Mouse (Mus musculus) ES-E14 (cell line): ENCODE measurements around the gene Aebp1. TPM values are rescaled to one million over a fixed set of nuclear protein-coding genes. Genes with fewer than 3 reads are reported as not detected.

Experiments
- DNase-seq: peaks from one replicate; pipeline ENCODE4 v3.0.0-alpha.2; 2013; ENCODE audit warnings: low read depth, low spot score
- H3K27ac ChIP-seq: 2 replicates; pipeline ENCODE4 v1.5.1; 2012; ENCODE audit warnings: low read depth, mild to moderate bottlenecking, low read length, moderate library complexity, mixed read lengths; ENCODE audit not compliant: poor library complexity, insufficient read depth, severe bottlenecking
- H3K36me3 ChIP-seq: 2 replicates; pipeline ENCODE4 v1.6.1; 2012; ENCODE audit warnings: mild to moderate bottlenecking, low read length, moderate library complexity, mixed read lengths; ENCODE audit not compliant: control insufficient read depth, poor library complexity, insufficient read depth, severe bottlenecking
- H3K4me1 ChIP-seq, 2 experiments: fragments of 150-350 bp in 1 of 2; sonication (generic) in 1 of 2; 2 replicates each; pipeline ENCODE4 v1.6.1; 2012; ENCODE audit warnings: low read length in 2 of 2, mild to moderate bottlenecking in 1 of 2, mixed read lengths in 1 of 2; ENCODE audit not compliant: control insufficient read depth in 2 of 2, insufficient read depth in 2 of 2, poor library complexity in 1 of 2
- H3K4me3 ChIP-seq, 2 experiments: fragments of 150-350 bp in 1 of 2; sonication (generic) in 1 of 2; 2 replicates each; pipeline ENCODE4 v1.5.1; 2012; ENCODE audit warnings: low read length in 2 of 2, low read depth in 1 of 2, mild to moderate bottlenecking in 1 of 2, mixed read lengths in 1 of 2; ENCODE audit not compliant: insufficient read depth in 1 of 2, poor library complexity in 1 of 2, severe bottlenecking in 1 of 2
- H3K9ac ChIP-seq: 2 replicates; pipeline ENCODE4 v1.6.1; 2012; ENCODE audit warnings: low read depth, mild to moderate bottlenecking, low read length, mixed read lengths; ENCODE audit not compliant: poor library complexity, insufficient read depth, severe bottlenecking
- H3K9me3 ChIP-seq: fragments of 150-350 bp; sonication (generic); 2 replicates; pipeline ENCODE4 v1.6.1; 2012; ENCODE audit warnings: low read depth, mild to moderate bottlenecking, low read length; ENCODE audit not compliant: control insufficient read depth, insufficient read depth
- CHD2 ChIP-seq: IDR thresholded peaks from 2 replicates; pipeline ENCODE4 v1.6.1; 2014; ENCODE audit warnings: mild to moderate bottlenecking, low read depth, low read length, inconsistent platforms
- HCFC1 ChIP-seq: IDR thresholded peaks from 2 replicates; pipeline ENCODE4 v1.6.1; 2012; ENCODE audit warnings: low read length, inconsistent platforms, borderline replicate concordance; ENCODE audit not compliant: insufficient read depth
- MAFK ChIP-seq: IDR thresholded peaks from 2 replicates; pipeline ENCODE4 v1.6.1; 2014; ENCODE audit warnings: mild to moderate bottlenecking, low read depth, low read length, inconsistent platforms; ENCODE audit not compliant: insufficient read depth
- ZC3H11A ChIP-seq: IDR thresholded peaks from 2 replicates; pipeline ENCODE4 v1.6.1; 2012; ENCODE audit warnings: low read depth, mild to moderate bottlenecking, inconsistent platforms, low read length, borderline replicate concordance
- ZNF384 ChIP-seq: IDR thresholded peaks from 2 replicates; pipeline ENCODE4 v1.6.1; 2012; ENCODE audit warnings: low read depth, low read length, inconsistent platforms
- in situ Hi-C, 2 experiments: fragments of 600-800 bp; cut with MboI; formaldehyde crosslinking; loops; one replicate each; pipeline ENCODE4 v1.15.1; 2025; ENCODE audit warnings: low sequenced_read_pairs in 2 of 2, inconsistent platforms in 1 of 2; ENCODE audit not compliant: unreplicated experiment in 2 of 2
- total RNA-seq: library from RNA; depleted of rRNA; stranded (reverse); fragments of 300-350 nt; gene quantifications from 2 replicates; pipeline ENCODE4 v1.2.3, GENCODE M21; 2012

Gene Aebp1
- total RNA-seq, 1 experiment, result 14.5 TPM

- no peak for DNase-seq
These were observed 10.6 kb upstream of the Aebp1 start for GRCm38 (mm10) chr11:5851021-5851736.

GRCm38 (mm10) chr11:5852314-5852713, 9.4 kb upstream of the Aebp1 start:
- Histone ChIP-seq H3K36me3 (no peaks in the 10 kb centered on the region), H3K4me1 (peaks cover 0 to 10% of the 10 kb centered on the region in 2 experiments; a peak in 2 of 4 replicates), H3K9me3 (no peaks in the 10 kb centered on the region), H3K4me3 (no peak overlapping the region), H3K27ac (no peak overlapping the region), H3K9ac (no peak overlapping the region)
- no peak for DNase-seq
- in situ Hi-C loops, result no loop called here
- TF ChIP-seq ZNF384, result no peak
- TF ChIP-seq CHD2, result no peak
- no peak for TF ChIP-seq ZC3H11A
- TF ChIP-seq MAFK, result no peak
- no peak for TF ChIP-seq HCFC1

More at GRCm38 (mm10) chr11:5851021-5851736, 10.6 kb upstream of the Aebp1 start:
- in situ Hi-C loops, result no loop called here
- Histone ChIP-seq H3K4me1 (peaks cover 0 to 10% of the 10 kb centered on the region in 2 experiments; a peak in 2 of 4 replicates), H3K9me3 (no peaks in the 10 kb centered on the region), H3K27ac (no peak overlapping the region), H3K4me3 (no peak overlapping the region), H3K9ac (no peak overlapping the region), H3K36me3 (no peaks in the 10 kb centered on the region)
- no peak for TF ChIP-seq CHD2
- no peak for TF ChIP-seq MAFK
- TF ChIP-seq ZC3H11A, result no peak
- TF ChIP-seq HCFC1, result no peak
- no peak for TF ChIP-seq ZNF384

GRCm38 (mm10) chr11:5855481-5855880, 6.3 kb upstream of the Aebp1 start:
- Histone ChIP-seq H3K4me1 (peaks cover 0 to 4% of the 10 kb centered on the region in 2 experiments; a peak in 1 of 4 replicates), H3K4me3 (no peak overlapping the region), H3K9me3 (no peaks in the 10 kb centered on the region; the same call in 1 of the 2 replicates), H3K9ac (no peak overlapping the region), H3K36me3 (no peaks in the 10 kb centered on the region), H3K27ac (no peak overlapping the region)
- TF ChIP-seq ZNF384 (no peak), CHD2 (no peak), HCFC1 (no peak), MAFK (no peak), ZC3H11A (no peak)
- in situ Hi-C loops, result no loop called here
- DNase-seq, result no peak

- no peak for DNase-seq
- no peak overlapping the region for H3K27ac ChIP-seq
- no peak overlapping the region for H3K4me3 ChIP-seq
- no peaks in the 10 kb centered on the region; the same call in 1 of the 2 replicates for H3K9me3 ChIP-seq
- no peak overlapping the region for H3K9ac ChIP-seq
- H3K36me3 ChIP-seq, result no peaks in the 10 kb centered on the region
- in situ Hi-C loops, result no loop called here
- peaks cover 0 to 4% of the 10 kb centered on the region in 2 experiments; a peak in 1 of 4 replicates for H3K4me1 ChIP-seq
- no peak for TF ChIP-seq MAFK
- no peak for TF ChIP-seq CHD2
- no peak for TF ChIP-seq HCFC1
- no peak for TF ChIP-seq ZNF384
- no peak for TF ChIP-seq ZC3H11A
These were observed 5.8 kb upstream of the Aebp1 start for GRCm38 (mm10) chr11:5855902-5856301.
